Mouse (Mus musculus) stomach, postnatal 0 days (tissue): ENCODE measurements around the gene Zswim7. TPM values are rescaled to one million over a fixed set of nuclear protein-coding genes. Genes with fewer than 3 reads are reported as not detected.
A peak's percentile ranks its signal among the peaks of the same experiment; 100 is the strongest.

Source experiments
- ATAC-seq: fragments of 200-750 bp; cut with Nextera tagmentation; 2 replicates; pipeline ENCODE4 v1.8.0; 2017; ENCODE audit not compliant: low FRiP score, low TSS enrichment
- DNase-seq: peaks from one replicate; pipeline ENCODE4 v3.0.0-alpha.2; 2016; ENCODE audit warnings: low spot score
- H3K27ac ChIP-seq: fragments of 300-500 bp; sonication (generic); replicated peaks from 2 replicates; pipeline ENCODE4 v1.5.1; 2014; ENCODE audit warnings: mild to moderate bottlenecking, control low read depth
- H3K27me3 ChIP-seq: fragments of 300-500 bp; sonication (generic); 2 replicates; pipeline ENCODE4 v1.6.1; 2014; ENCODE audit warnings: low read length; ENCODE audit not compliant: control insufficient read depth, insufficient read depth
- H3K36me3 ChIP-seq: fragments of 300-500 bp; sonication (generic); 2 replicates; pipeline ENCODE4 v1.6.1; 2014; ENCODE audit warnings: low read length, mixed read lengths; ENCODE audit not compliant: control insufficient read depth, insufficient read depth
- H3K4me1 ChIP-seq: fragments of 300-500 bp; sonication (generic); replicated peaks from 2 replicates; pipeline ENCODE4 v1.6.1; 2014; ENCODE audit warnings: antibody characterized with exemption; ENCODE audit not compliant: control insufficient read depth, insufficient read depth
- H3K4me2 ChIP-seq: fragments of 300-500 bp; sonication (generic); replicated peaks from 2 replicates; pipeline ENCODE4 v1.6.1; 2014; ENCODE audit warnings: low read depth, mild to moderate bottlenecking, control low read depth, moderate library complexity
- H3K4me3 ChIP-seq: fragments of 300-500 bp; sonication (generic); 2 replicates; pipeline ENCODE4 v1.5.1; 2014; ENCODE audit warnings: low read depth, low read length, control low read depth
- H3K9ac ChIP-seq: fragments of 300-500 bp; sonication (generic); 2 replicates; pipeline ENCODE4 v1.6.1; 2014; ENCODE audit warnings: mild to moderate bottlenecking, low read length, control low read depth, mixed read lengths
- H3K9me3 ChIP-seq: fragments of 300-500 bp; sonication (generic); 2 replicates; pipeline ENCODE4 v1.6.1; 2016; ENCODE audit warnings: low read length; ENCODE audit not compliant: control insufficient read depth
- CTCF ChIP-seq: IDR thresholded peaks from 2 replicates; pipeline ENCODE4 v1.5.1; 2016; ENCODE audit warnings: antibody characterized with exemption, low read depth, mild to moderate bottlenecking, moderate library complexity
- EP300 ChIP-seq: optimal IDR thresholded peaks from 2 replicates; pipeline ENCODE3; 2016; ENCODE audit warnings: antibody characterized with exemption
- WGBS: fragments of 180-500 bp; shearing (Covaris S2); extraction: QIAGEN DNeasy Blood & Tissue Kit; methylation state at CpG from one replicate; pipeline ENCODE4 v1.1.7; 2014; 5-methylcytosine and 5-hydroxymethylcytosine counted together
- polyA plus RNA-seq: library from polyadenylated mRNA; unstranded; fragments of >200 nt; fragmentation: Nextera tagmentation; extraction: Ambion mirVana; gene quantifications from 2 replicates; pipeline ENCODE4 v1.2.1, GENCODE M21; 2015

Gene Zswim7
- polyA plus RNA-seq, 1 experiment from 2014 or later: 23.4 TPM

GRCm38 (mm10) chr11:62243871-62244270 is 37.3 kb downstream of the Zswim7 start:
- ATAC-seq (no peak), DNase-seq (no peak)
- 58% methylated on average over 8 of the region's 8 CpGs for WGBS
- Histone ChIP-seq H3K4me1 (no peaks in the 10 kb centered on the region), H3K27ac (no peak overlapping the region), H3K4me3 (no peak overlapping the region), H3K36me3 (no peaks in the 10 kb centered on the region), H3K9ac (no peak overlapping the region), H3K9me3 (no peaks in the 10 kb centered on the region), H3K27me3 (no peaks in the 10 kb centered on the region), H3K4me2 (no peak overlapping the region)
- no peak for TF ChIP-seq EP300
- TF ChIP-seq CTCF: no peak

- no peak overlapping the region for H3K9ac ChIP-seq
- H3K4me3 ChIP-seq: no peak overlapping the region
- WGBS: 55% methylated on average over 12 of the region's 12 CpGs
- no peak overlapping the region for H3K27ac ChIP-seq
- H3K4me1 ChIP-seq: no peaks in the 10 kb centered on the region
- ATAC-seq (no peak), DNase-seq (no peak)
- H3K4me2 ChIP-seq: no peak overlapping the region
- H3K36me3 ChIP-seq: no peaks in the 10 kb centered on the region
- H3K27me3 ChIP-seq: no peaks in the 10 kb centered on the region
- H3K9me3 ChIP-seq: no peaks in the 10 kb centered on the region
- TF ChIP-seq EP300 (no peak), CTCF (no peak)
These were observed 40.4 kb downstream of the Zswim7 start for GRCm38 (mm10) chr11:62240631-62241261.

GRCm38 (mm10) chr11:62224797-62225196 is 56.4 kb downstream of the Zswim7 start:
- ATAC-seq (no peak), DNase-seq (no peak)

GRCm38 (mm10) chr11:62223962-62224361 is 57.2 kb downstream of the Zswim7 start:
- no peak for DNase-seq
- 80% methylated on average over 7 of the region's 7 CpGs for WGBS

More at GRCm38 (mm10) chr11:62224797-62225196, 56.4 kb downstream of the Zswim7 start:
- Histone ChIP-seq H3K4me3 (no peak overlapping the region), H3K4me2 (no peak overlapping the region), H3K27ac (no peak overlapping the region), H3K36me3 (no peaks in the 10 kb centered on the region), H3K9ac (no peak overlapping the region), H3K27me3 (no peaks in the 10 kb centered on the region), H3K4me1 (no peaks in the 10 kb centered on the region), H3K9me3 (no peaks in the 10 kb centered on the region)
- WGBS: 56% methylated on average over 4 of the region's 4 CpGs
- TF ChIP-seq EP300 (no peak), CTCF (no peak)

GRCm38 (mm10) chr11:62223416-62223815 is 57.8 kb downstream of the Zswim7 start:
- no peak for DNase-seq
- Histone ChIP-seq H3K36me3 (no peaks in the 10 kb centered on the region), H3K27me3 (no peaks in the 10 kb centered on the region), H3K4me2 (no peak overlapping the region), H3K4me3 (no peak overlapping the region), H3K9me3 (no peaks in the 10 kb centered on the region), H3K27ac (no peak overlapping the region), H3K4me1 (no peaks in the 10 kb centered on the region), H3K9ac (no peak overlapping the region)
- 87% methylated on average over 5 of the region's 5 CpGs for WGBS
- TF ChIP-seq EP300 (no peak), CTCF (no peak)
- no peak for ATAC-seq

More at GRCm38 (mm10) chr11:62223962-62224361, 57.2 kb downstream of the Zswim7 start:
- no peak overlapping the region for H3K27ac ChIP-seq
- no peaks in the 10 kb centered on the region for H3K36me3 ChIP-seq
- no peak for ATAC-seq
- no peak overlapping the region for H3K4me3 ChIP-seq
- no peaks in the 10 kb centered on the region for H3K9me3 ChIP-seq
- TF ChIP-seq EP300: no peak
- no peak for TF ChIP-seq CTCF
- no peak overlapping the region for H3K9ac ChIP-seq
- H3K4me2 ChIP-seq: no peak overlapping the region
- H3K4me1 ChIP-seq: no peaks in the 10 kb centered on the region
- H3K27me3 ChIP-seq: no peaks in the 10 kb centered on the region

- Histone ChIP-seq H3K4me3 (no peak overlapping the region), H3K4me1 (no peaks in the 10 kb centered on the region), H3K36me3 (no peaks in the 10 kb centered on the region), H3K27me3 (no peaks in the 10 kb centered on the region), H3K9me3 (no peaks in the 10 kb centered on the region), H3K27ac (no peak overlapping the region), H3K9ac (no peak overlapping the region), H3K4me2 (no peak overlapping the region)
- TF ChIP-seq CTCF: no peak
- TF ChIP-seq EP300: no peak
- WGBS: 77% methylated on average over 7 of the region's 7 CpGs
- ATAC-seq (peak; percentile 42; the same call in 1 of the 2 replicates), DNase-seq (no peak)
These were observed 60.2 kb downstream of the Zswim7 start for GRCm38 (mm10) chr11:62220756-62221510.
